Mouse (Mus musculus) cortical plate, adult 2 months (tissue): ENCODE measurements around the gene Rtp3.

ENCODE experiments used
- CTCF ChIP-seq: fragments of 200-500 bp; IDR thresholded peaks from 2 replicates; pipeline ENCODE4 v1.5.1; 2011; ENCODE audit warnings: mild to moderate bottlenecking, control low read depth, low read length; ENCODE audit not compliant: insufficient read depth; ENCODE audit errors: extremely low read depth
- POLR2A ChIP-seq: fragments of 200-500 bp; IDR thresholded peaks from 2 replicates; pipeline ENCODE4 v1.6.1; 2011; ENCODE audit warnings: mild to moderate bottlenecking, low read length, control low read depth; ENCODE audit not compliant: insufficient read depth; ENCODE audit errors: extremely low read depth

DNA sequence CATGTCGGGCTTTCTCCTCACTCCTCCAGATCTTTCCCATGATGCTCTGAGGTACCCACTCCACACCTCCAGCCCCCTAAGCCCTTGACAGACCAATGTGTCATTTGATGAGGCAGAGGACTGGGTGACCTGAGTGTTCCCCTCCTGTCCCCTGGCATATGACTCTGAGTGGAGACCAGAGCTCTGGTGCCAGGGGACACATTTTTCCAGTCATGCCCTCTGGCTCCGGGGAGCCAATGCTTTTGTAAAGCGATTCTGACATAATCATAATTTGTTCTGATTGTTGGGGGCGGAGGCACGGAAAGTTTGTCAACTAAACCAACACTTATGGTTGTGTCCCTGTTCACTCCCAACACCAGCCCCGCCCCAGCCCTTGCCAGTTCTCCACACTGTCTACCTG lies 34.4 kb downstream of the Rtp3 start:
- TF ChIP-seq CTCF (no peak), POLR2A (no peak)
